Mouse (Mus musculus) granulocyte monocyte progenitor cell, adult 5-6 weeks (primary cell): ENCODE measurements at regions not wholly inside any gene's neighbourhood (a gene's known extent, or its start where the extent isn't known, plus 50 kb on each side); places are given as distances from the start of the nearest gene placed in this dataset.
"Not testable (repeated sequence)": the region's sequence is repeated elsewhere in the genome, so short reads cannot be mapped to it uniquely, and the experiment has no call there.

Source experiments
- ATAC-seq: replicated peaks from 2 replicates; pipeline ENCODE4 v1.8.0; 2016; ENCODE audit warnings: mild to moderate bottlenecking, moderate TSS enrichment, inconsistent platforms; ENCODE audit not compliant: poor library complexity, severe bottlenecking

GRCm38 (mm10) chr17:52351293-52351692 is 251.2 kb upstream of the Kcnh8 start:
- no peak for ATAC-seq

GRCm38 (mm10) chr17:52350696-52351095 is 251.8 kb upstream of the Kcnh8 start:
- ATAC-seq = no peak

- no peak for ATAC-seq
Measured at GRCm38 (mm10) chr17:52349872-52350271, 252.6 kb upstream of the Kcnh8 start.

- no peak for ATAC-seq
Measured at GRCm38 (mm10) chr17:52348481-52349083, 253.9 kb upstream of the Kcnh8 start.

- no peak for ATAC-seq
Measured at GRCm38 (mm10) chr17:52320586-52320985, 281.9 kb upstream of the Kcnh8 start.

- ATAC-seq = no peak
Measured at GRCm38 (mm10) chr17:52316976-52317375, 285.5 kb upstream of the Kcnh8 start.

GRCm38 (mm10) chr17:52315879-52316278 is 286.6 kb upstream of the Kcnh8 start:
- no peak for ATAC-seq

GRCm38 (mm10) chr17:52315456-52315855 is 287.1 kb upstream of the Kcnh8 start:
- ATAC-seq = not testable (repeated sequence)

GRCm38 (mm10) chr17:52312043-52312442 is 290.5 kb upstream of the Kcnh8 start:
- no peak for ATAC-seq

GRCm38 (mm10) chr17:52308789-52309188 is 293.7 kb upstream of the Kcnh8 start:
- ATAC-seq = no peak

- no peak for ATAC-seq
Measured at GRCm38 (mm10) chr17:52304133-52304532, 298.4 kb upstream of the Kcnh8 start.

GRCm38 (mm10) chr17:52303320-52303719 is 299.2 kb upstream of the Kcnh8 start:
- ATAC-seq = no peak

- ATAC-seq = peak; percentile 98
Measured at GRCm38 (mm10) chr17:52299769-52300168, 302.7 kb upstream of the Kcnh8 start.

- no peak for ATAC-seq
Measured at GRCm38 (mm10) chr17:52285392-52285791, 317.1 kb upstream of the Kcnh8 start.

GRCm38 (mm10) chr17:52282264-52282663 is 320.2 kb upstream of the Kcnh8 start:
- no peak for ATAC-seq

- no peak for ATAC-seq
Measured at GRCm38 (mm10) chr17:52278523-52278922, 324.0 kb upstream of the Kcnh8 start.

- no peak for ATAC-seq
Measured at GRCm38 (mm10) chr17:52268792-52269191, 333.7 kb upstream of the Kcnh8 start.

- ATAC-seq = no peak
Measured at GRCm38 (mm10) chr17:52251284-52251683, 351.2 kb upstream of the Kcnh8 start.

- no peak for ATAC-seq
Measured at GRCm38 (mm10) chr17:52225584-52225983, 376.9 kb upstream of the Kcnh8 start.

- no peak for ATAC-seq
Measured at GRCm38 (mm10) chr17:52220422-52220821, 382.1 kb upstream of the Kcnh8 start.

- no peak for ATAC-seq
Measured at GRCm38 (mm10) chr17:52217411-52217810, 384.3 kb upstream of the Satb1 start.

- ATAC-seq = no peak
Measured at GRCm38 (mm10) chr17:52212944-52213343, 379.9 kb upstream of the Satb1 start.

GRCm38 (mm10) chr17:52210483-52210882 is 377.4 kb upstream of the Satb1 start:
- ATAC-seq = no peak
